Mouse (Mus musculus) E14TG2a.4 (cell line): Measurements from ENCODE around the gene Scp2.
A peak's percentile ranks its signal among the peaks of the same experiment; 100 is the strongest.

ENCODE experiments used
- H3K27me3 ChIP-seq: 2 replicates; pipeline ENCODE4 v1.6.1; 2014; ENCODE audit warnings: low read length, control low read depth; ENCODE audit not compliant: insufficient read depth
- H3K36me3 ChIP-seq: 2 replicates; pipeline ENCODE4 v1.6.1; 2014; ENCODE audit warnings: low read length, control low read depth; ENCODE audit not compliant: insufficient read depth
- H3K4me1 ChIP-seq: replicated peaks from 2 replicates; pipeline ENCODE4 v1.6.1; 2014; ENCODE audit warnings: low read depth, low read length, control low read depth
- H3K4me3 ChIP-seq: replicated peaks from 2 replicates; pipeline ENCODE4 v1.5.1; 2014; ENCODE audit warnings: mild to moderate bottlenecking, low read length
- H3K9me3 ChIP-seq: 2 replicates; pipeline ENCODE4 v1.6.1; 2014; ENCODE audit warnings: low read length, control low read depth
- CTCF ChIP-seq: conservative IDR thresholded peaks from 2 replicates; pipeline ENCODE4 v1.5.1; 2014; ENCODE audit warnings: low read length
- NANOG ChIP-seq: IDR thresholded peaks from 2 replicates; pipeline ENCODE4 v1.6.1; 2014; ENCODE audit warnings: borderline replicate concordance, low read length, mixed read lengths
- POU5F1 ChIP-seq: IDR thresholded peaks from 2 replicates; pipeline ENCODE4 v1.6.1; 2014; ENCODE audit warnings: low read length, borderline replicate concordance

The Scp2 gene

DNA sequence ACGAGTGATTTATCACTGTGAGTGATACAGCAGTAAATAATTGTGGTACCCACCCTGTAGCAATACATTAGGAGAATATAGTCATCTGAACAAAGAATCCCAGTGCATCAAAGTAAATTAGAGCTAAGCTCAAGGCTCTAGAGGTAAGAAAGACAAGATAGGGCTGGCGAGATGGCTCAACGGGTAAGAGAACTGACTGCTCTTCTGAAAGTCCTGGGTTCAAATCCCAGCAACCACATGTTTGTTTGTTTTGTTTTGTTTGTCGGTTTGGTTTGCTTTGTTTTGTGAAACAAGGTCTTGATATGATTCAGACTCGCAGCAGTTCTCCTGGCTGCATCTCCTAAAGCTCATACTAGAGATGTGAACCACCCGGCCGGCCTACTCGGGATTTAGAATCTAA, 27.3 kb downstream of the Scp2 start:
- Histone ChIP-seq H3K36me3 (no peaks in the 10 kb centered on the region), H3K4me3 (peak overlapping the region; percentile 82), H3K4me1 (peaks cover 11% of the 10 kb centered on the region), H3K9me3 (no peaks in the 10 kb centered on the region), H3K27me3 (no peaks in the 10 kb centered on the region)
- TF ChIP-seq CTCF (no peak), NANOG (no peak), POU5F1 (no peak)

- TF ChIP-seq NANOG, result no peak
- TF ChIP-seq POU5F1, result no peak
- no peak for TF ChIP-seq CTCF
- Histone ChIP-seq H3K36me3 (peaks cover 7% of the 10 kb centered on the region), H3K4me1 (peaks cover 11% of the 10 kb centered on the region), H3K27me3 (no peaks in the 10 kb centered on the region), H3K4me3 (no peak overlapping the region), H3K9me3 (no peaks in the 10 kb centered on the region)
Observed at GRCm38 (mm10) chr4:108116466-108116865, 28.3 kb downstream of the Scp2 start.

DNA sequence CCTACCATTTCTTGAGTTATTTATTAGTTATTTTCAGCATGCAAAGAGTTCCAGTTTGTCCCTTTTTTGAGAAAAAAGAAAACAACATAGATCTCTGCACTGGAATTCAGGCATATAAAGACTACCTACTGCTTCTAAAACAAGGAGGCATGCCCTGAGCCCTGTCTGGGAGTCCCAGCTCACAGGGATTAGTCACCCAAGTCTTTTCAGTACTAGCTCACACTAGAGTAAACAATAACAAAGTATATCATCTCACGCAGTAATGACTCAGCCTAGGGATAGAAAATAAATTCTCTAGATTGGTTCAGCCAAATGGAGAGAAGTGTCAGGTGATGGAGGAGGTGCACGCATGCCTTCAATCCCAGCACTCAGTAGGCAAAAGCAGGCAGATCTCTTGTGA, 34.1 kb downstream of the Scp2 start:
- Histone ChIP-seq H3K9me3 (no peaks in the 10 kb centered on the region), H3K4me3 (no peak overlapping the region), H3K36me3 (peaks cover 20% of the 10 kb centered on the region), H3K4me1 (peaks cover 5% of the 10 kb centered on the region), H3K27me3 (no peaks in the 10 kb centered on the region)
- TF ChIP-seq CTCF (no peak), POU5F1 (no peak), NANOG (no peak)

DNA sequence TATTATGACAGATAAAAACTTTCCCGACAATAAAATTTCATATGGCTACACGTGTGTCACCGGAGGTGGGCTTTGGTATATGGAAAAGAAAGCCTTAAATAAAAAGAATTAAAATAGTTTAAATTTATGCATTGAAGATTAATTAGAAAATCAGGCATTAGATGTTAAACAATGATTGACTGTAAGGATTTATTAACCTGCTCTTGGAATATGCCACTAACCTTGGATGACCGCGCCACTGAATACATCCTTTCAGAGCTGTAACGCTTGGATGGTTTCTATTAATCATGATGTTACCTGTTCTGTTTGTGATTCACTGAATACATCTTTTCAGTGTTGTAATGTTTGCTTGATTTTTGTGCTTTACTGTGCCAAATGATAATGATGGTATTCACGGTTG, 35.1 kb downstream of the Scp2 start:
- Histone ChIP-seq H3K27me3 (no peaks in the 10 kb centered on the region), H3K9me3 (no peaks in the 10 kb centered on the region), H3K4me3 (no peak overlapping the region), H3K4me1 (peaks cover 3% of the 10 kb centered on the region), H3K36me3 (peaks cover 23% of the 10 kb centered on the region)
- TF ChIP-seq CTCF (no peak), NANOG (no peak), POU5F1 (no peak)

- TF ChIP-seq CTCF, result no peak
- no peak for TF ChIP-seq POU5F1
- TF ChIP-seq NANOG, result no peak
- no peaks in the 10 kb centered on the region for H3K9me3 ChIP-seq
- peaks cover 25% of the 10 kb centered on the region for H3K4me1 ChIP-seq
- peaks cover 6% of the 10 kb centered on the region for H3K36me3 ChIP-seq
- no peak within 1 kb of the TSS for H3K4me3 ChIP-seq
- no peaks in the 10 kb centered on the region for H3K27me3 ChIP-seq
Observed at GRCm38 (mm10) chr4:108096345-108096744, 48.5 kb downstream of the Scp2 start, which contains the start of gene Podn. TSS of gene Podn (minus strand) at chr4:108096445.

GRCm38 (mm10) chr4:108092741-108093397, 51.9 kb downstream of the Scp2 start:
- Histone ChIP-seq H3K4me1 (peaks cover 25% of the 10 kb centered on the region), H3K4me3 (no peak overlapping the region), H3K36me3 (peaks cover 13% of the 10 kb centered on the region), H3K9me3 (no peaks in the 10 kb centered on the region), H3K27me3 (no peaks in the 10 kb centered on the region)
- no peak for TF ChIP-seq POU5F1
- no peak for TF ChIP-seq NANOG
- TF ChIP-seq CTCF, result no peak

DNA sequence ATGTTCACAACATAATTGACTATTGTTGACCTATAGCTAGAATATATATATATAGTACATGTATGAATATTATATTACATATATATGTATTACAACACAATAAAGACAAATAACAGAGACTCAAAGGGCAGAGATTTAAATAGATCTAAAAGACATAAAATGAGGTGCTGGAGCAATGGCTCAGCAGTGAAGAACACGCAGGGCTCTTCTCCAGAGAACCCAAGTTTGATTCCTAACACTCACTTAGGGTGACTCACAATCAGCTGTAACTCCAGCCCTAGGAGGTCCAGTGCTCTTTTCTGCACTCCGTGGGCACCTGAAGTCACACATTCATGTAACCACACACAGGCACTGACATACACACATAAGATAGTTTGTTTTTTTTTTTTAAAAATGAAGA, 60.8 kb downstream of the Scp2 start:
- peaks cover 7% of the 10 kb centered on the region for H3K4me1 ChIP-seq
- H3K4me3 ChIP-seq, result no peak overlapping the region
- no peaks in the 10 kb centered on the region for H3K9me3 ChIP-seq
- peaks cover 20% of the 10 kb centered on the region for H3K36me3 ChIP-seq
- no peaks in the 10 kb centered on the region for H3K27me3 ChIP-seq
- TF ChIP-seq POU5F1, result no peak
- TF ChIP-seq CTCF, result no peak
- TF ChIP-seq NANOG, result no peak

DNA sequence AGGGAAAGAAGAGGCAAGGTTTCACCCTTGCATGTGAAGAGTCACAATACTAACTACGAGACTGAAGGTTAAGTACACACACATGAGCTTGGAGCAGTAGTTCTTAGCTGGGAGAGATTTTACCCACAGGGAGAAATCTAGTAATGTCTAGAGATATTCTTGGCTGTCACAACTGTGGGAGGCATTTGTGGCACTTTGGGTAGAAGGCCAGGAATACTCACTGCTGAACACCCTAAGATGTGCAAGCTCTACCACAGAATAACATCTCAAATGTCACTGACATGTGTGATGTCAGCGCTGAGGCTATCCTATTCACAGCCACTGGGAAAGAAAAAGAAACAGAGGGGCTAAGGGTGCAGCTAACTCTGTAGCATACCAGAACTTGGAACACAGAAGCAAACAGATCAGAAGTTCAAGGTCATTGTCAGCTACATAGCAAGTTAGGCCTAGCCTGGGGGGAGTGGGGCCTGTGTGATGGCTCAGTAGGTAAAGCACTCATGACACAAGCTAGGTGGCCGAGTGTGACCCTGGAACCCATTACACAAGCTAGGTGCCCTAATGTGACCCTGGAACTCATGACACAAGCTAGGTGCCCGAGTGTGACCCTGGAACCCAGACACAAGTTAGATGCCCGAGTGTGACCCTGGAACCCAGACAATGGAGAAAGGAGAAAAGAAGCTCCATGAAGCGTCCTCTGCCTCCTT, 61.6 kb downstream of the Scp2 start:
- no peak for TF ChIP-seq POU5F1
- TF ChIP-seq NANOG, result no peak
- no peak for TF ChIP-seq CTCF
- Histone ChIP-seq H3K4me3 (no peak overlapping the region), H3K9me3 (peaks cover 4% of the 10 kb centered on the region; the same call in 1 of the 2 replicates), H3K36me3 (peaks cover 25% of the 10 kb centered on the region), H3K27me3 (no peaks in the 10 kb centered on the region), H3K4me1 (peaks cover 13% of the 10 kb centered on the region)
